Mouse (Mus musculus) G1E-ER4 (cell line): ENCODE measurements around the gene Foxn3. TPM values are rescaled to one million over a fixed set of nuclear protein-coding genes. Genes with fewer than 3 reads are reported as not detected.

ENCODE experiments used
- GATA1 ChIP-seq: IDR thresholded peaks from one replicate; pipeline ENCODE4 v1.8.0; 2012; ENCODE audit warnings: low read length, inconsistent platforms
- polyA plus RNA-seq: library from polyadenylated mRNA; stranded (reverse); fragments of >175 nt; gene quantifications from 2 replicates; pipeline ENCODE4 v1.2.3, GENCODE M21; 2012

Foxn3 gene
- polyA plus RNA-seq: 14.0 and 22.0 TPM in 2 replicates

DNA sequence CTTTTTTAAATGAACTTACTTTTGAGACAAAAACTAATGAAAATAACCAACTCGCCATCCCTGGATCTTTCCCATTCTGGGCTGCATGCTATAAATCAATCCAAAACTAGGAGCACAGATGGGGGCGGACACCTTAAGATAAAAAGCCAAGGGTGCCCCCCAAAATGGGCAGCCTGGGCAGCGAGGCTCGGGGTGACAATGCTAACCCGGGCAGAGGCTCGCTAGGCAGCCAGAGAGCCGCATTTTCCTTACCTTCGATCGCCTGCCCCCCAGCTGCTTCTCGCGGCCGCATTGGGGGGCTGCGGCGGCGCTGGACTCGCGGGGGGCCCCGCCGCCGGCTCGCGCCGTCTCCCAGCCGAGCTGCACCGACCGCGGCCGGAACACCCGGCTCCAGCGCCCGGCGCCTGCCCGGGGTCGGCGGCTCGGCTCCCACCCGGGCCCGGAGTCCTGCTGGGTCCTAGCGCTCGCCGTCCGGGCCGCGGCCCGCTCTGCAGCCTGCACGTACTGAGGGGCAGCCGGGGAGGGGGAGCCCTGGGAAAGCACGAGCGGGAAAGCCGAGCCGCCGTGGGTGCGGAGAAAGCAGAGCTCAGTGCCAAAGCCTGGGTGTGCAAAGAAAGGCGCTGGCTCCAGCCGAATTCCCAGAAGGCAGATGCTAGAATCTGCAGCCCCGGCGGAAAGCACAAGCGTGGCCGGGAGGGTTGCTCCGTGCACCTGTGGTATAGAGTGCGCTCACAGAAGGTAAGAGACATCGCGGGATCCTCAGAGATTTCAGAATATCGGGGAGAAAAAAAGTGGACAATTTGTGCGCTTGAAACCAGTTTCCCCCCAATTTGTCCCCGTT is at the start of gene Foxn3:
Gene Foxn3, minus strand, starts transcription at position 364 of the 841 bp plus-strand sequence.
- TF ChIP-seq GATA1: no peak

DNA sequence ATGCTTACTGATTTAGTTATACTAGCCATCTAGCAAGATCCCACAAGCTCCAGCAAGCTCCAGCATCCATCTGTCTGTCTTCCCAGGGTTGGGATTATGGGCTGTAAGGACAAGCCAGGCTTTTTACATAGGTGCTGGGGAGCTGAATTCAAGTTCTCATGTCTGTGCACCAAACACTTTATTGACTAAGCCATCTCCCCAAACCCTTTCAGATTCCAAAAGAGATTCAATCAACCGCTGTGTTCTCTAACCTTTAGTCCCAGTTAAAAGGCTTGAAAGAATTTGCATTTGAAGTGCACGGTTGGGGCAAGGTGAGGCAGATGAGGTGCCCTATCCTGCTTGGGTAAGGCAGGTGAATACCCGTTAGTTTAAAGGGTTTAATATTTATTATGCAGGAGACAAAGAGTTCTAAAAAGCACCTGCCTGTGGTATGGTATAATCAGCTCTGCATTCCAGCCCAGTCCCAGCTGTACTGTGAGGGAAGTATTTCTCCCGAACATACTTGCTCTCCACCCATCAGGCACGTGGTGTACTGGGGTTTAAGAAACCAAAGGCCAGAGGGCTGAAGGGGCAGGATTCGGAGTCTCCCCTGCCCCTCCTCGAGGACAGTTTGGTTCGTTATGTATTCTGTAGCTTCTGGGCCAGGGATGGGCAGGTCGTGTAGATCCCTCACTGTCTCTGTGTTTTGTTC is 48.9 kb upstream of the Foxn3 start:
- no peak for TF ChIP-seq GATA1

DNA sequence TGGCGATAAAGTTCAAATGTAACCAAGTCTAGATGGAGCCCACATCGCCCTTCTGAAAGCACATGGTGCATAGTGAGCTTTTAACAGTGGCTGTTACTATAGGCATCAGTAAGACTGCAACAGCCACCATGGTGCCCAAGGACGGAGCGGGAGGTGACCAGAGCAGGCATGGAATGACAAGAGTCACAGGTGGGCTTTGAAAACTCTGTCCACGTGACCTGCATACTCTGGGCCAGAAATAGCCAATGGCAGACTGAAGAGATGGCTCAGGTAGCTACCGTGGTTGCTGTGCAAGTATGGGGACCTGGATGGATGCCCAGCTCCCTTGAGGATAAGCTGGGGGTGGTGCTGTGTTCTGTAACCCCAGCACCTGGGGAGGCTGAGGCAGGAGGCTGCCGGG is 47.5 kb upstream of the Foxn3 start:
- no peak for TF ChIP-seq GATA1

DNA sequence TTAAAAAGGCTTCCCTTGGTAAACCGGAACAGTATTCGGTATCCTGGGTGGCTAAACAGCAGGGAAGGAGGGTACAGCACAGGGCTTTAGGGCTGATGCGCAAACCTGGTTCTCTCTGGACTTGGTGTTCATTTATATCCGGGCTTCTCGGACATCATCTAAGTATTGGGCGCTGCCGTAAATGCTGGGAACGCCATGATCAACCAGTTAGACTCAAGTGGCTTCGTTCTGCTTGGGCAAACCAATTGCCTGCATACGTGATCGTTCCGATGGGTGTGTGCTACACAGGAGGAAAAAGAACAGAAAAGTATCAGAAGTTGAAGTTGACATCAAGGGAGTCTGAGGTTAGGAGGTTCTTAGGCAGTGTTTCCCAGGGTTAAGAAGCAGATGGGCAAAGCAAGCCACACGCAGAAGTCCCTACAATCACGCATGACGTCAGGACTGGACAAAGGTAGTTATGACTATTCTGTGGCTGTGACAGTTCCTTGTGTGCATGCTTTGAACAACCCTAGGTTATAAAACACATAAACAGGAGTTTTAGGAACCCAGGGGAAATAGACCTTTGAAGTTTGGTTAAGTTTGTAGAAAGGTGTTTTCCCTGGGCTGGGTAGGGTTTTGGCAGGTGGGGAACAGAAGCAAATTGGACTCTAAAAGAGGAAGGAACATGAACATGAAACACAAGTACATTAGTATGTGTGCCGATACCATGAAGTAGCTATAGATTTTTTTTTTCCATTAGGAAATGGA is 46.9 kb upstream of the Foxn3 start:
- TF ChIP-seq GATA1: no peak

DNA sequence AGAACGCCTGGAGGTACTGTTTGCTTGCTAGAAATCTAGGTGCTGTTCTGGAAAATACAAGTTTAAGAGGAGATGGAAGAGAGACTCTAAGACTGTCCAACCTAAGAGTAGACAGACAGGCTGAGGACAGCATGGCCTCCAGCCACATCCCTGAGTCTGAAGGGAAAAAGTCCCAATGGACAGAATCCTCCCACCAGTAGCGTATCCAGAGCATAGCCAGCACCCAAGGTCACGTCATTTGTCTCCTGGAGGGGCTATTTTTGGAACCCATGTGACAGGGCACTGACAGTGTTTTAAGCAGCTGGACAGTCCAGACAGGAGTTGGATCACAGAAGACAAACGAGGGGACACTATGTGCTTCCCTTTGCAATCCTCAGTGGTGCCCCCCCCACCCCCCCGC is 46.3 kb upstream of the Foxn3 start:
- no peak for TF ChIP-seq GATA1

DNA sequence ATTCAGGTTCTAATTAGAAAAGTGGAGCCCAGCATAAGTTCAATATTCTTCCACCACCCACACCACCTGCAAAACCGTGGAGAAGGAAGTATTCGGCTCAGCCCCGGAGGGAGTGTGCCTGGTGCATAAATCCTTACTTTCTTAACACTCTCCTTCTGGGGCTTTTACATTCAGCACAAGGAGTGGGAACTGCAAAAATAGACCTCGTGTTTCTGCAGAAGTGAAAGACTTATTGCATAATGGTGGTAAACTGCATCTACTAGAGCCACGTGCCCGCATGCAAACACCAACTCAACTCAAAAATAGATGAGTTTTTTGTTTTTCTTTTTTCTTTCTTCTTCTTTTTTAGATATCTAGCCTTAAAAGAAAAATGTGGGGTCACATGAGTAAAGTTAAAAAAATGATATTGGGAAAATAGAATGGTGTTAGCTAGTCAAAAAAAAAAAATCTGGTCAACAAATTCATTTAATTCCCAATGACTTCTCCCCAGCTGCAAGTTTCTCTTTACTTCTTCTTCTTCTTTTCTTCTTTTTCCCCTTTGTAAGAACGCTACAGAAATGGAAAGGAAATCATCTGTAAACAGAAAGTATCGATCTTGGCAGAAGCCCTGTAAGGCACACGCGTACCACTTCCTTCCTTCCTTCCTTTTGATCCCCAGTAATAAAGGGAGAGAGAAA is 45.0 kb upstream of the Foxn3 start:
- no peak for TF ChIP-seq GATA1

DNA sequence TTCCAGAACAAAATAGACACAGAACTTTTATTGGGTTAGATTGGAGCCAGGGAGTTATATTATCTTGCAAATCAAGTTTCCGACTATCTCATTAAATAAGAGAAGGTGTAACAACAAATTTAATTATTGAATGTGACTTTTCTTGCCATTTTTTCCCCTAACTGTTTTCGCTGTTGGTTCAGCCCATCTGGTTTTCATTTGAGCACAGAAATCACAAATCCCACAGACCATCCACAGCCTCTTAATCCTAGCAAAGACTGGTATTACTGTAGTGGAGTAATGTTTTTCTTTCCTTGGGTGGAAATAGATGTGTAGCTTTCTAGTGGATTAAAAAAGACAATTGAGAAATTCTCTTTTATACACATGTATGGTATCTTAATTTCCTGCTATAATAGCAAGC is 40.0 kb upstream of the Foxn3 start:
- no peak for TF ChIP-seq GATA1

DNA sequence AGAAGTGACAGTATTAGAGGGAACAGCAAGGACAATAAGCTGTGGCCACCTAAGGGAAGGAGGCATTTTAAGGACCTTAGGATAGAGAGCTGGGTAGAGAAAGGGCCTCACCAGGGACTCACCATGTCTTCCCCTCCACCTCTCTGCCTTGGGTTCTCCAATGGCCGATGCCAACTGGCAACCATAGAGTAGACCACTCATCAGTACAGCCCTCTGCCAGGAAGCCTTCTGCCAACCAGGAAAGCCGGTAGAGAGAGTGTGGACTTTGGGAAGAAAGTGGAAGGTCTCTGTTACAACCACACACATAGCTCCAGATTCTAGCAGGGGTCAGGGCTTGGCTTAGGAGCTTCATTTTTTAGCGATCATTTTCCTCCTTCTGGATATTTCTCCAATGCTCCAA is 38.5 kb upstream of the Foxn3 start:
- TF ChIP-seq GATA1: no peak

DNA sequence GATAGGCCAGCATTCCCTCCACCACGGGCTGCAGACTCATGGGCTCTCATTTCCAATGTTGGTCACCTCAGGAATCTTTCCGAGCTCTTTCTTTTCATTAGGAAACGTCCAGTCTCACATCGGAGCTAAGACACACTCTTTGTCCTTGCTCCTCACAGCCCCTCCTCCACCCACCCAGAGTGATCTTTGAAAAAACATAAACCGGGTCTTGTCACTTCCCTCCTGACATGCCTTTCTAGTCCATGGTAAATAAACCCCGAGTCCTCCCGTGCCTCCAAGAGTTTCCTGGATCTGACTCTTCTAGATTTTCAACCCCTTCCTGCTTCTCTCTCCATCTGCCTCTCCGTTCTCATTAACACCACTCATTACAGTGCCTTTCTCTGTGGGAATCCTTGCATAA is 38.0 kb upstream of the Foxn3 start:
- TF ChIP-seq GATA1: no peak

DNA sequence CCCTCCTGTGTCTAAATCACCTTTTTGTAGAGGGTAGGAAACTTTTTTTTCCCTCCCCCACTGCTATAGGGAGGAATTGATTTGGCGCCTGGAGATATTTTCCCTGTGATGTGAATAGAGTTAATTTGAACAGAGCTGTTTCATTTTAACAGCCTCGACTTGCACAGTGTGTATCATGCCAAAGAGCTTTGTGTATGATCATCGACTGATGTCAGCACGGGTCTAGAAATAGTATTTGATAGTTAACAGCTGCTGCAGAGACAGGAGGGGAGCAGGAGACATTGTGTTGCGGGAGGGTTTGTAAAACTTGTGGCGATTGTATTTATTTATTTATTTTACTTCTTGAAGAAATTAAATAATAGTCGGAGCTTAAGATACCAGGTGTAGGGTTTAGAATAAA is 36.2 kb upstream of the Foxn3 start:
- no peak for TF ChIP-seq GATA1

DNA sequence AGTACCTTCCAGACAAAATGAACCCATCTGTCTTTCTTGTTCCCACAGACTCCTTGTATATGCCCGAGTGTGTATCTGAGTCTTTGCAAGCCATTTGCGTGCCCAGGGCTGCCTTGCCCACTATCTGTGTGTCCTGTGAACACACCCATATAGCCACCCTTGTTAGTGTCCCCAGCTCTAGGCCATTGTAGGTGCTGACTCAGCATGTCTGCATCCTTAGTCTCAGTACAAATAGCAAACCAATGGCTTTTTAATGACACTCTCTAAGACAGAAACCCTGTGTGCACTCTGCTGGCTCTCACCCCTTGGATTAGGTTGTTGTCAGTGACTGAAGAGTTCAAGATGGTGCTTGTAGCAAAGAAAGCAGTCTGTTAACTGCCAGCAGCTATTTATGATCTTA is 33.0 kb upstream of the Foxn3 start:
- TF ChIP-seq GATA1: no peak

DNA sequence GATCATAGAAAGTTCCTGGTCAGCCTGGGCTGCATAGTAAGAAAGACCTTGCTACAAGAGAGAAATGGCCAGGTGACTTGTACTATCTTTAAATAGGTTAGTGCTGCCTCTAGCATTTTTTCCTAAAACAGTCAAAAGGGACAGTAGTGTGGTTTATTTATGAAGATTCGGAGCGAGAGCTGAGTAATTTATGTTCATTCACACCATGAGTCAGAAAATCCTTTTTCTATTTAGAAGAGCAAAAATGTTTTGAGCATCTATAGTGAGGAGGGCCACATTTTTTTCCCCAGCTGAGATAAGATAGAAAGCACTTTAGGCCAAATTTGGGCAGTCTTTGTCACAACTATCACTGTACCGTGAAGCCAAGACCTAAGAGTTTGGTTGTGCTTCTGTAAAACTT is 24.0 kb upstream of the Foxn3 start:
- no peak for TF ChIP-seq GATA1

DNA sequence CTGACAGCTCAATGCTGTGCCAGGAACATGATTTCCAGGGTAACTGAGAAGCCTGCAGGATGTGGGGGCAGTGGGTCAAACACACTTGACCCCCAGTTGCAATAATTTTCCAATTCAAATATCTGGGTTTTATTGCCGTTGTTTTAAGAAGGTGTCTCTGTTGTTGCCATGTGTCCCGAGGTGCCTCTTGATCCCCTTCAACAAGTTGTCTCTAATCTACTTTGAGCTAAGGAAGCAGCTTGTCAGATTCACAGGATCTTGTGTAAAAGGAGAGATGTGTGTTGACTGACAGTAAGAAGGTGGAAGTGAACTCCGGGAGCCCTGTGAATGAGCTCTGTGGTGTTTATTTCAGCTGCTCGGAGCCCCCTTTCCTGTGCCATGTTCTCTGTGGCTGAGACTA is 16.6 kb upstream of the Foxn3 start:
- TF ChIP-seq GATA1: no peak

DNA sequence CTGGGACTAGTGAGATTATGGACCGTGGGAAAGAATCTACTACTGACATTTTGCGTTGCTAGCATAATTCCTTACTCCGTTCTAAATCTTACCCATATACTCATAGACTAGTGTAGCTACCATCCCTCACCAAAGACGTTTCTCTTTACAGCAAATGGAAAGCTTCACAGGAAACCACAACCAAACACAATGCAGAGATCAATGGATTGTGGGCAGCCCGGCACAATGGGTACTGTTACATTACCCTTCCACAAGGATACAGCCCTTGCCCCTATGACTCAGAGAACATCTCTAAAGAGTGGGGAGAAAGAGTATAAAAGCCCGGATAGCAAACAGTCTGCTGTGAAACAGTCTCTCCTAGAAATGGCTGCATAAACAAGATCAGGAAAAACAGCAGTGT is 13.3 kb upstream of the Foxn3 start:
- TF ChIP-seq GATA1: no peak

DNA sequence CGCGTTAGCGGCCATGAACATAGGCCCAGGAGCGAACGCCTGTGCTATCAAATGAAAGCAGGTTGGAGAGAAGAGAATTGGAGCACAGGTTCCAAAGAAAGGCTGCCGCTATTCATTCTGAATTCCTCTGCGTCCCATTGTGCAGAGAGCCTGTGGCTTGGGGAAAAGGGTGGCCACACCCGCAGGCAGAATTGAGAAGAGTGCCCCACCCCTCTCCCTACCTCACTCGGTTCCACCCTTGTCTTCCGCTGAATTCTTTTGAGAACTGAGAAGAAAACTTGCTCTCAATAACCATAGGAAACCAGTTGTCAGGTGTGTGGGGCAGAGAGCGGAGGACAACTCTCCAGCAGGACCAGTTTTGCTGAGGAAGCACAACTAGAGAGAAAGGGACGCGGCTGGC is 10.9 kb upstream of the Foxn3 start:
- no peak for TF ChIP-seq GATA1

DNA sequence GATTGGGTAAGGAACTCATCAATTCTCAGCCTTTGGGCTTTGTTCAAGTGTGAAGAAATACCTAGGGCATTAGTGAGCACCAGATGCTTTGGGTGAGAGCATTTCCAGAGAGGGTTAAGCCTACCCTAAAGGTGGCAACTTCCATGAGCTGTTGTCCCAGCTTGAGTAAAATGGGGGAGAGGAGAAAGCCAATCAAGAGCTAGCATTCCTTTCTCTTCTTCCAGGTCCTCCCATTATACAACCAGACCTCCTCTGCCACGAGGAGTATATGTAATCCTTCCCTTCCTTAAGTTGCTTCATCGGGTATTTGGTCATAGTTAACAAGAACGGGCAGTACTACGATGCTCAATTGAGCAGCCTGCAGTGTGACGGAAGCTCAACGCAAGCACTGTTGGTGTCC is 9.7 kb upstream of the Foxn3 start:
- TF ChIP-seq GATA1: no peak
